Mouse (Mus musculus) olfactory bulb, adult 2 months (tissue): ENCODE measurements around the gene 5430419D17Rik. TPM values are rescaled to one million over a fixed set of nuclear protein-coding genes. Genes with fewer than 3 reads are reported as not detected.

ENCODE experiments used
- H3K27ac ChIP-seq: fragments of 200-500 bp; 2 replicates; pipeline ENCODE4 v1.5.1; 2012; ENCODE audit warnings: low read depth, low read length; ENCODE audit not compliant: insufficient read depth
- H3K4me1 ChIP-seq: fragments of 200-500 bp; 2 replicates; pipeline ENCODE4 v1.6.1; 2012; ENCODE audit warnings: low read length; ENCODE audit not compliant: control insufficient read depth, insufficient read depth
- H3K4me3 ChIP-seq: fragments of 200-500 bp; 2 replicates; pipeline ENCODE4 v1.5.1; 2012; ENCODE audit warnings: mild to moderate bottlenecking, low read depth, low read length, moderate library complexity; ENCODE audit not compliant: insufficient read depth
- CTCF ChIP-seq: fragments of 200-500 bp; IDR thresholded peaks from 2 replicates; pipeline ENCODE4 v1.5.1; 2012; ENCODE audit warnings: low read depth, mild to moderate bottlenecking, low read length, moderate library complexity; ENCODE audit not compliant: insufficient read depth
- POLR2A ChIP-seq: fragments of 200-500 bp; IDR thresholded peaks from 2 replicates; pipeline ENCODE4 v1.6.1; 2012; ENCODE audit warnings: mild to moderate bottlenecking, low read depth, low read length, moderate library complexity; ENCODE audit not compliant: insufficient read depth
- WGBS: fragments of 180-500 bp; shearing (Covaris S2); methylation state at CpG from one replicate; pipeline ENCODE4 v1.1.7; 2018; 5-methylcytosine and 5-hydroxymethylcytosine counted together
- polyA plus RNA-seq: library from polyadenylated mRNA; stranded (reverse); fragments of >200 nt; gene quantifications from 2 replicates; pipeline ENCODE4 v1.2.4, GENCODE M21; 2012; ENCODE audit warnings: low replicate concordance; ENCODE audit not compliant: missing spikeins, insufficient read depth, insufficient read length

5430419D17Rik gene
- polyA plus RNA-seq, 1 experiment: not detected

DNA sequence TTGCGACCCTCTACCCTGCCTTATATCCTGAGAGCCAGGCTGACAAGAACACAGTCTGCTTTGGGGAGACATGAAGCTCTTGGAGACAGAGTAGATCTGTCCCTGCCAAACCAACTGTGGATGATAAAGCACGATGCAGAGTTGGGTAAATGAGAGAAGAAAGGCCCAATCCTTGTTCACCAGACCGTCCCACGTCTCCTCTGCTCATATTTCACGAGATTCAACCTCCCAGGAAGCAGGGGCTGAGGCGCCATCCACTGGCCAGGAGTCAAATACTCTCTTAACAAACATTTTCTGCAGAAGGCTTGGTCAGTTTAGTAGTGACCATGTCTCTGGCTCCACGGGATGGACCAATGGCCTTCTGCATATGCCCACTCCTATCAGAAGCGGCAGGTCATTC lies 10.1 kb downstream of the 5430419D17Rik start:
- H3K4me1 ChIP-seq: no peaks in the 10 kb centered on the region
- WGBS: 75% methylated on average over 8 of the region's 8 CpGs
- no peak for TF ChIP-seq POLR2A
- TF ChIP-seq CTCF: no peak

DNA sequence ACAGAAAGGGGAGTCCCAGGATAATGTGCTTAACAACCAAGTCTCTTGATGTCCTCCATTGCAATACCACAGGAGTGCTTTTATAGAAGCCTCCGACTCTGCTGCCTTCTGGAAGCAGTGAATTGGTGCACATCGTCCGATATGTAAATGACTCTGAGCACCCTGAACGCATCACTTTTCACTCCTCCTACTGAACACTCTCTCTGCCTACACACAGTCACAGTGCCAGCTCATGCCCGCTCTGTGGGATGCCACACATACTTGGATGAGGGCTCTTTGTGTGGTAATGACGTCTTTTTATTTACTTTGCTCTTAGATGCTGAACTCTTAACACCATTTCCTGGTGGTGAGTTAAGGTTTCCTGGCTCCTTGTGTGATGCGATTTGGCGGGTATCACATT lies 12.8 kb downstream of the 5430419D17Rik start:
- TF ChIP-seq POLR2A (no peak), CTCF (no peak)
- WGBS: 46% methylated on average over 8 of the region's 8 CpGs
- Histone ChIP-seq H3K4me1 (no peaks in the 10 kb centered on the region), H3K4me3 (no peak overlapping the region), H3K27ac (no peak overlapping the region)

More for the DNA sequence above, 10.1 kb downstream of the 5430419D17Rik start:
- H3K4me3 ChIP-seq: no peak overlapping the region
- H3K27ac ChIP-seq: no peak overlapping the region

- no peaks in the 10 kb centered on the region for H3K4me1 ChIP-seq
- 97% methylated on average over 14 of the region's 14 CpGs for WGBS
- TF ChIP-seq POLR2A (no peak), CTCF (no peak)
Observed at GRCm38 (mm10) chr7:131187996-131188395, 13.8 kb downstream of the 5430419D17Rik start.

GRCm38 (mm10) chr7:131223086-131223485 lies 48.9 kb downstream of the 5430419D17Rik start:
- H3K4me3 ChIP-seq: no peak overlapping the region
- H3K27ac ChIP-seq: no peak overlapping the region
- WGBS: 86% methylated on average over 5 of the region's 5 CpGs
- TF ChIP-seq POLR2A: no peak
- TF ChIP-seq CTCF: no peak
- H3K4me1 ChIP-seq: no peaks in the 10 kb centered on the region

More at GRCm38 (mm10) chr7:131187996-131188395, 13.8 kb downstream of the 5430419D17Rik start:
- Histone ChIP-seq H3K4me3 (no peak overlapping the region), H3K27ac (no peak overlapping the region)

DNA sequence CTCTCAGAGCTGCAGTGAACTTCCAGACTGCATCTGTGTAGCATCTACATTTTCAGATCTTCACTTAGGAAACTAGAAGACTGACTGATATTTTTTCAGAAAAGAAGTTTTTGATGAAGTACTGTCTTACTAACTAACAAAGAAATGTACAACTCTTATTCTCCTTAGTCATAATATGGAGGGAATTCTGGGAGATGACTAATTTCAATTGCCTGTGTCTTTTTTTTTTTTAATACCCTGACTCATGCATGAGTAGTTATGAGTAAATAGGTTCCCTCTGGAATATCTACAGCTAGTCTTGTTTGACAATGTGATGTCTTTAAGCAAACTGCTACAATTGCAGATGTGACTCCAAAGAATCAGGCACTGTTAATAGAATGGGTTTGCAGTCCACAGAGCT lies 61.9 kb downstream of the 5430419D17Rik start:
- Histone ChIP-seq H3K4me3 (no peak overlapping the region), H3K27ac (no peak overlapping the region), H3K4me1 (no peaks in the 10 kb centered on the region)
- no peak for TF ChIP-seq POLR2A
- no peak for TF ChIP-seq CTCF

- Histone ChIP-seq H3K27ac (no peak overlapping the region), H3K4me1 (no peaks in the 10 kb centered on the region), H3K4me3 (no peak overlapping the region)
- WGBS: 64% methylated on average over 1 of the region's 1 CpGs
- TF ChIP-seq CTCF: no peak
- TF ChIP-seq POLR2A: no peak
Observed at GRCm38 (mm10) chr7:131244993-131245392, 70.8 kb downstream of the 5430419D17Rik start.

GRCm38 (mm10) chr7:131256841-131257240 lies 82.6 kb downstream of the 5430419D17Rik start:
- Histone ChIP-seq H3K4me3 (no peak overlapping the region), H3K4me1 (no peaks in the 10 kb centered on the region), H3K27ac (no peak overlapping the region)
- WGBS: 95% methylated on average over 5 of the region's 5 CpGs
- TF ChIP-seq CTCF (no peak), POLR2A (no peak)

- Histone ChIP-seq H3K4me1 (no peaks in the 10 kb centered on the region), H3K27ac (no peak overlapping the region), H3K4me3 (no peak overlapping the region)
- no peak for TF ChIP-seq CTCF
- 63% methylated on average over 1 of the region's 1 CpGs for WGBS
Observed at GRCm38 (mm10) chr7:131257309-131257708, 83.1 kb downstream of the 5430419D17Rik start.

GRCm38 (mm10) chr7:131260946-131261345 lies 86.7 kb downstream of the 5430419D17Rik start:
- H3K4me1 ChIP-seq: no peaks in the 10 kb centered on the region
- TF ChIP-seq CTCF: no peak
- TF ChIP-seq POLR2A: no peak
- H3K4me3 ChIP-seq: no peak overlapping the region
- no peak overlapping the region for H3K27ac ChIP-seq
- WGBS: 71% methylated on average over 6 of the region's 6 CpGs

DNA sequence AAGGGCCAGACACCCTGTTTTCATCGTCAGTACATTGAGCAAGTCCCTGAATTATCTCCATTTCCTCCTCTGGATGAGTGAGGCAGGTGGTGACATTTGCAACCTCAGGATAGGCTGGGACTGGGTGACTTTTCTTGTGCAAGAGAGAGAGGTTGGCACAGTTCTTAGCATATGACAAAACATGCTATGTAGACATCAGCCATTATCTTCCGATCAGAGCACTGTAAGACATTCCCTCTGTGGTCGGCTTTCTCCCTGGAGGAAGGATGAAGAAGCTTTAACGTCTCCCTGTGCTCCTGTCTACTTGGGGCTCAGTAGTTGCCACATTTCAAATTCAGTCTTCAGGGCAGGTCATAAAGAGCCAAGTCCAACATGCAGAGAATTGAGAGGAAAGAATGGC lies 90.0 kb downstream of the 5430419D17Rik start:
- Histone ChIP-seq H3K4me1 (peaks cover 5% of the 10 kb centered on the region; the same call in 1 of the 2 replicates), H3K4me3 (no peak overlapping the region), H3K27ac (no peak overlapping the region)
- TF ChIP-seq POLR2A: no peak
- TF ChIP-seq CTCF: no peak
- WGBS: 94% methylated on average over 4 of the region's 4 CpGs
